Mouse (Mus musculus): Measurements from ENCODE around the gene Mef2c.

Mef2c gene

GRCm38 (mm10) chr13:83707611-83708010, 203.8 kb downstream of the Mef2c start:
- no peak for DNase-seq (ENCODE audit: low spot score)

- DNase-seq (ENCODE audit: low spot score) = no peak
These were observed 209.0 kb downstream of the Mef2c start for GRCm38 (mm10) chr13:83712778-83713380.

GRCm38 (mm10) chr13:83713661-83714291, 209.9 kb downstream of the Mef2c start:
- DNase-seq (ENCODE audit: low spot score) = no peak

GRCm38 (mm10) chr13:83714466-83715307, 210.9 kb downstream of the Mef2c start:
- peak; percentile 53 for DNase-seq (ENCODE audit: low spot score)

GRCm38 (mm10) chr13:83715308-83715785, 211.5 kb downstream of the Mef2c start:
- no peak for DNase-seq (ENCODE audit: low spot score)

GRCm38 (mm10) chr13:83715971-83716615, 212.3 kb downstream of the Mef2c start:
- no peak for DNase-seq (ENCODE audit: low spot score)

Data from ovary, postnatal 10 days (tissue).